Mouse (Mus musculus) liver, postnatal 0 days (tissue): ENCODE results near the gene Prox1. TPM values are rescaled to one million over a fixed set of nuclear protein-coding genes. Genes with fewer than 3 reads are reported as not detected.

Experiments used
- ATAC-seq: fragments of 200-750 bp; cut with Nextera tagmentation; 2 replicates; pipeline ENCODE4 v1.8.0; 2017; ENCODE audit warnings: mild to moderate bottlenecking, moderate library complexity
- DNase-seq: peaks from one replicate; pipeline ENCODE4 v3.0.0-alpha.2; 2016
- H3K27ac ChIP-seq: fragments of 300-500 bp; sonication (generic); 2 replicates; pipeline ENCODE4 v1.5.1; 2014; ENCODE audit warnings: antibody characterized with exemption, moderate library complexity, mild to moderate bottlenecking, low read depth
- H3K27me3 ChIP-seq: fragments of 300-500 bp; sonication (generic); 2 replicates; pipeline ENCODE4 v1.6.1; 2014; ENCODE audit warnings: low read length, control low read depth, mixed read lengths; ENCODE audit not compliant: insufficient read depth
- H3K36me3 ChIP-seq: fragments of 300-500 bp; sonication (generic); replicated peaks from 2 replicates; pipeline ENCODE4 v1.6.1; 2014; ENCODE audit warnings: mild to moderate bottlenecking, control low read depth, low read length, moderate library complexity, mixed read lengths; ENCODE audit not compliant: insufficient read depth
- H3K4me1 ChIP-seq: fragments of 300-500 bp; sonication (generic); 2 replicates; pipeline ENCODE4 v1.6.1; 2014; ENCODE audit warnings: antibody characterized with exemption, mild to moderate bottlenecking, control low read depth; ENCODE audit not compliant: insufficient read depth
- H3K4me2 ChIP-seq: fragments of 300-500 bp; sonication (generic); 2 replicates; pipeline ENCODE4 v1.6.1; 2014; ENCODE audit warnings: low read depth, mild to moderate bottlenecking, low read length, moderate library complexity, mixed read lengths
- H3K4me3 ChIP-seq: fragments of 300-500 bp; sonication (generic); 2 replicates; pipeline ENCODE4 v1.5.1; 2014; ENCODE audit warnings: low read depth, low read length
- H3K9ac ChIP-seq: fragments of 300-500 bp; sonication (generic); replicated peaks from 2 replicates; pipeline ENCODE4 v1.6.1; 2014; ENCODE audit warnings: mild to moderate bottlenecking, moderate library complexity
- H3K9me3 ChIP-seq: fragments of 300-500 bp; sonication (generic); 2 replicates; pipeline ENCODE4 v1.6.1; 2016; ENCODE audit warnings: mild to moderate bottlenecking, control low read depth, low read length, mixed read lengths
- CTCF ChIP-seq: sonication (generic); IDR thresholded peaks from 2 replicates; pipeline ENCODE4 v1.5.1; 2016; ENCODE audit warnings: antibody characterized with exemption, low read depth
- EP300 ChIP-seq: IDR thresholded peaks from 2 replicates; pipeline ENCODE4 v1.6.1; 2016; ENCODE audit warnings: antibody characterized with exemption, low read depth, mild to moderate bottlenecking
- WGBS: fragments of 180-500 bp; shearing (Covaris S2); extraction: QIAGEN DNeasy Blood & Tissue Kit; methylation state at CpG from one replicate; pipeline ENCODE4 v1.1.7; 2014; ENCODE audit not compliant: insufficient replicate concordance; 5-methylcytosine and 5-hydroxymethylcytosine counted together
- polyA plus RNA-seq: library from polyadenylated mRNA; unstranded; fragments of >200 nt; fragmentation: Nextera tagmentation; extraction: Ambion mirVana; gene quantifications from 2 replicates; pipeline ENCODE4 v1.2.1, GENCODE M21; 2015

The Prox1 gene
- polyA plus RNA-seq, 1 experiment from 2014 or later: 11.8 TPM

GRCm38 (mm10) chr1:190165511-190165910 lies 5.0 kb downstream of the Prox1 start:
- 53% methylated on average over 4 of the region's 4 CpGs for WGBS
- Histone ChIP-seq H3K9me3 (no peaks in the 10 kb centered on the region), H3K27ac (no peak overlapping the region), H3K4me2 (no peak overlapping the region), H3K27me3 (peaks cover 20% of the 10 kb centered on the region), H3K4me1 (peaks cover 2% of the 10 kb centered on the region; the same call in 1 of the 2 replicates), H3K36me3 (peaks cover 5% of the 10 kb centered on the region; the same call in 1 of the 2 replicates), H3K9ac (no peak overlapping the region), H3K4me3 (no peak overlapping the region)
- TF ChIP-seq EP300 (no peak), CTCF (no peak)
- ATAC-seq (no peak), DNase-seq (no peak)

- H3K27me3 ChIP-seq: 0 out of 2 replicates have a peak, but pooled peaks cover 3% of the 10 kb centered on the region
- H3K36me3 ChIP-seq: peaks cover 10% of the 10 kb centered on the region
- peaks cover 2% of the 10 kb centered on the region; the same call in 1 of the 2 replicates for H3K4me1 ChIP-seq
- H3K4me3 ChIP-seq: no peak overlapping the region
- no peaks in the 10 kb centered on the region for H3K9me3 ChIP-seq
- H3K9ac ChIP-seq: no peak overlapping the region
- 60% methylated on average over 6 of the region's 6 CpGs for WGBS
- no peak overlapping the region for H3K4me2 ChIP-seq
- TF ChIP-seq CTCF (no peak), EP300 (no peak)
- ATAC-seq: no peak
- H3K27ac ChIP-seq: no peak overlapping the region
- no peak for DNase-seq
Observed at GRCm38 (mm10) chr1:190163471-190163870, 7.0 kb downstream of the Prox1 start.

- Histone ChIP-seq H3K27me3 (no peaks in the 10 kb centered on the region), H3K4me3 (no peak overlapping the region), H3K36me3 (peaks cover 10% of the 10 kb centered on the region), H3K27ac (no peak overlapping the region), H3K9me3 (no peaks in the 10 kb centered on the region), H3K4me2 (no peak overlapping the region), H3K9ac (no peak overlapping the region), H3K4me1 (peaks cover 2% of the 10 kb centered on the region; the same call in 1 of the 2 replicates)
- ATAC-seq (no peak), DNase-seq (no peak)
- WGBS: 82% methylated on average over 19 of the region's 19 CpGs
- TF ChIP-seq EP300 (no peak), CTCF (no peak)
Observed at GRCm38 (mm10) chr1:190161708-190162465, 8.6 kb downstream of the Prox1 start.

DNA sequence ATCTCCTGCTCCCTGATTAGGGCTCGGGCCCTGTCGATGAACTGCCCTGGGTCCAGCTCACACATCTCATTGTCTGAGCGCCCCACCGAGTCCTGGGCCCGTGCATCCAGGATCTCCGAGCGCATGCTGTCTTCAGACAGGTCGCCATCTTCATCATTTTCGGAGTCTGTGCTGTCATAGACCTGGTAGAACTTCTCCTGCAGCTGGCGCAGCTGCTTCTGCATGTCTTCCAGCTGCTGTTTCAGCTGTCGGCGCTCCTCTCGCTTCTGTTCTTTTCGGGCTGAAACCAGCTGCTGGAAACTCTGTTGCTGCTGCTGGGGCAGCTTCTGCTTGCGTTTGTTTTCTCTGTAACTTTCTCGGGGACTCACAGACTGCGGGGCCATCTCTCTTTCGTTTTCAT lies 9.2 kb downstream of the Prox1 start:
- Histone ChIP-seq H3K4me2 (no peak overlapping the region), H3K27me3 (no peaks in the 10 kb centered on the region), H3K36me3 (peaks cover 10% of the 10 kb centered on the region), H3K4me3 (no peak overlapping the region), H3K4me1 (peaks cover 2% of the 10 kb centered on the region; the same call in 1 of the 2 replicates), H3K9ac (no peak overlapping the region), H3K27ac (no peak overlapping the region), H3K9me3 (no peaks in the 10 kb centered on the region)
- no peak for ATAC-seq
- WGBS: 72% methylated on average over 18 of the region's 18 CpGs
- no peak for DNase-seq
- TF ChIP-seq EP300: no peak
- TF ChIP-seq CTCF: no peak

- TF ChIP-seq EP300: no peak
- no peaks in the 10 kb centered on the region for H3K27me3 ChIP-seq
- H3K36me3 ChIP-seq: peaks cover 10% of the 10 kb centered on the region
- WGBS: 70% methylated on average over 11 of the region's 11 CpGs
- no peak overlapping the region for H3K4me2 ChIP-seq
- DNase-seq: no peak
- H3K4me1 ChIP-seq: peaks cover 2% of the 10 kb centered on the region; the same call in 1 of the 2 replicates
- no peak overlapping the region for H3K9ac ChIP-seq
- H3K9me3 ChIP-seq: no peaks in the 10 kb centered on the region
- H3K4me3 ChIP-seq: no peak overlapping the region
- no peak for ATAC-seq
- H3K27ac ChIP-seq: no peak overlapping the region
Observed at GRCm38 (mm10) chr1:190159457-190159856, 11.1 kb downstream of the Prox1 start.

GRCm38 (mm10) chr1:190155751-190156150 lies 14.8 kb downstream of the Prox1 start:
- 44% methylated on average over 8 of the region's 8 CpGs for WGBS
- no peak for DNase-seq

More at GRCm38 (mm10) chr1:190155751-190156150, 14.8 kb downstream of the Prox1 start:
- H3K4me1 ChIP-seq: no peaks in the 10 kb centered on the region; the same call in 1 of the 2 replicates
- no peak overlapping the region for H3K9ac ChIP-seq
- TF ChIP-seq EP300 (no peak), CTCF (no peak)
- peaks cover 12% of the 10 kb centered on the region for H3K36me3 ChIP-seq
- no peak overlapping the region for H3K4me3 ChIP-seq
- H3K27ac ChIP-seq: no peak overlapping the region
- no peak overlapping the region for H3K4me2 ChIP-seq
- H3K27me3 ChIP-seq: no peaks in the 10 kb centered on the region
- no peak for ATAC-seq
- H3K9me3 ChIP-seq: no peaks in the 10 kb centered on the region
